Comparison of ENCODE assay signal across 14 mouse cellular contexts in genomic region chr15:100908817-100909216, GRCm38 (mm10). TPM values are rescaled to one million over a fixed set of nuclear protein-coding genes. Genes with fewer than 3 reads are reported as not detected.
DNase-seq lines count a peak whose midpoint lies in the region; ATAC-seq and TF ChIP-seq lines count a peak whose summit lies in the region.
"Had no signal": no experiment of that assay in that cellular context is flagged by ENCODE, and none has a peak within 500 bp of the region (broad histone marks: within the 10 kb centered on the region; RNA-seq: fewer than 3 reads in every experiment).

No protein-coding gene starts in this region.

- dilution Hi-C loops in CH12.LX (cut with MboI; ENCODE audit: extremely low pct_ligation_motif_present, extremely low pct_unique_long_range_greater_than_20kb, low sequenced_read_pairs) = no loop called here

- H3K27ac ChIP-seq in CH12.LX (ENCODE audit: insufficient read depth, low read depth) = no peak overlapping the region
- peak overlapping the region; percentile 80; the same call in 1 of the 2 replicates for H3K27ac ChIP-seq in forebrain, embryonic 13.5 days
- H3K27ac ChIP-seq in midbrain, embryonic 11.5 days (ENCODE audit: low read depth, low read length) = peak overlapping the region; percentile 82
- H3K27ac ChIP-seq: embryonic facial prominence, embryonic 15.5 days; gastrocnemius, adult 2 months; heart, embryonic 15.5 days had no signal

- H3K27me3 ChIP-seq in CH12.LX (replicated peaks) = peaks cover 17% of the 10 kb centered on the region
- no peaks in the 10 kb centered on the region for H3K27me3 ChIP-seq in forebrain, embryonic 13.5 days
- no peaks in the 10 kb centered on the region for H3K27me3 ChIP-seq in midbrain, embryonic 11.5 days (ENCODE audit: control insufficient read depth, insufficient read depth, low read length)
- H3K27me3 ChIP-seq: embryonic facial prominence, embryonic 15.5 days; heart, embryonic 15.5 days had no signal

- TF ChIP-seq EP300 in CH12.LX (IDR thresholded peaks at IDR 0.05; ENCODE audit: low read length) = no peak

- 0 out of 2 replicates have a peak overlapping the region, but pooled peaks have one; percentile 44 for H3K4me2 ChIP-seq in CH12.LX (ENCODE audit: insufficient read depth, low read depth, poor library complexity, severe bottlenecking)
- H3K4me2 ChIP-seq in forebrain, embryonic 13.5 days = no peak overlapping the region
- no peak overlapping the region for H3K4me2 ChIP-seq in midbrain, embryonic 11.5 days
- H3K4me2 ChIP-seq: embryonic facial prominence, embryonic 15.5 days; heart, embryonic 15.5 days had no signal

- no peaks in the 10 kb centered on the region for H3K36me3 ChIP-seq in CH12.LX (replicated peaks in 1 of 2; ENCODE audit: control insufficient read depth in 1 of 2, insufficient read depth in 1 of 2, low read length in 1 of 2)
- no peaks in the 10 kb centered on the region for H3K36me3 ChIP-seq in forebrain, embryonic 13.5 days (ENCODE audit: poor library complexity, severe bottlenecking)
- H3K36me3 ChIP-seq in midbrain, embryonic 11.5 days (ENCODE audit: control insufficient read depth, insufficient read depth, low read length) = no peaks in the 10 kb centered on the region
- H3K36me3 ChIP-seq: embryonic facial prominence, embryonic 15.5 days; heart, embryonic 15.5 days had no signal

- H3K9me3 ChIP-seq in CH12.LX (replicated peaks; ENCODE audit: low read length) = no peaks in the 10 kb centered on the region
- no peaks in the 10 kb centered on the region for H3K9me3 ChIP-seq in forebrain, embryonic 13.5 days (replicated peaks)
- H3K9me3 ChIP-seq in midbrain, embryonic 11.5 days (ENCODE audit: control insufficient read depth, low read length) = no peaks in the 10 kb centered on the region
- H3K9me3 ChIP-seq: embryonic facial prominence, embryonic 15.5 days; heart, embryonic 15.5 days had no signal

- TF ChIP-seq CTCF in CH12.LX (conservative IDR thresholded peaks at IDR 0.05 in 1 of 2, IDR thresholded peaks at IDR 0.05 in 1 of 2; ENCODE audit: low read depth in 2 of 2, low read length in 2 of 2) = no peak

- no peak for TF ChIP-seq POLR2A in CH12.LX (IDR thresholded peaks at IDR 0.05; ENCODE audit: low read depth, low read length)

- peaks cover 0 to 16% of the 10 kb centered on the region in 2 experiments; a peak in 2 of 4 replicates for H3K4me1 ChIP-seq in CH12.LX (ENCODE audit: control insufficient read depth in 1 of 2, insufficient read depth in 2 of 2)
- H3K4me1 ChIP-seq in forebrain, embryonic 13.5 days = peaks cover 36% of the 10 kb centered on the region
- peaks cover 18% of the 10 kb centered on the region for H3K4me1 ChIP-seq in midbrain, embryonic 11.5 days (ENCODE audit: control insufficient read depth, insufficient read depth, low read length)
- H3K4me1 ChIP-seq: heart, embryonic 15.5 days had no signal

- 31% methylated on average over 3 of the region's 3 CpGs for WGBS in forebrain, embryonic 13.5 days
- WGBS in midbrain, embryonic 11.5 days = 43% methylated on average over 3 of the region's 3 CpGs

- H3K9ac ChIP-seq in CH12.LX (ENCODE audit: insufficient read depth, low read depth) = no peak overlapping the region
- H3K9ac ChIP-seq in forebrain, embryonic 13.5 days = no peak overlapping the region
- H3K9ac ChIP-seq in midbrain, embryonic 11.5 days (ENCODE audit: low read length) = no peak overlapping the region
- H3K9ac ChIP-seq: embryonic facial prominence, embryonic 15.5 days; heart, embryonic 15.5 days; liver, postnatal 0 days had no signal

- no peak overlapping the region for H3K4me3 ChIP-seq in CH12.LX (replicated peaks in 1 of 3; ENCODE audit: low read depth in 2 of 3, low read length in 2 of 3, poor library complexity in 1 of 3)
- H3K4me3 ChIP-seq in forebrain, embryonic 13.5 days = no peak overlapping the region
- no peak overlapping the region for H3K4me3 ChIP-seq in midbrain, embryonic 11.5 days (ENCODE audit: low read depth, low read length)
- H3K4me3 ChIP-seq: embryonic facial prominence, embryonic 15.5 days; gastrocnemius, adult 2 months; heart, embryonic 15.5 days had no signal

- H3K79me2 ChIP-seq in CH12.LX (replicated peaks; ENCODE audit: control insufficient read depth, extremely low read depth, insufficient read depth, poor library complexity, severe bottlenecking) = no peaks in the 10 kb centered on the region

- in situ Hi-C loops in CH12.LX (cut with MboI; ENCODE audit: low pct_ligation_motif_present, low pct_unique_long_range_greater_than_20kb, low sequenced_read_pairs) = no loop called here

- no peak for DNase-seq in CH12.LX (ENCODE audit: extremely low read depth)
- DNase-seq in Muller cell, postnatal 12 days (ENCODE audit: inconsistent ontology term) = peak; percentile 11
- DNase-seq in midbrain, embryonic 11.5 days (ENCODE audit: low spot score, missing footprints) = no peak
- no peak for DNase-seq in urinary bladder, adult 18-20 months (ENCODE audit: low spot score in 2 of 2)
- no peak for DNase-seq in frontal cortex, postnatal 14 days (ENCODE audit: low spot score in 2 of 2)
- no peak for DNase-seq in urinary bladder, postnatal 36 days (ENCODE audit: low spot score in 2 of 2)
- DNase-seq: gastrocnemius, adult 2 months; kidney, adult 11 months; liver, postnatal 0 days; spleen, adult 18-20 months; thymus, adult 18-20 months had no signal

- ATAC-seq in forebrain, embryonic 13.5 days = no peak
- ATAC-seq in midbrain, embryonic 11.5 days (ENCODE audit: low FRiP score) = peak; percentile 54
- ATAC-seq: liver, postnatal 0 days had no signal

- no peak for TF ChIP-seq RAD21 in CH12.LX (IDR thresholded peaks at IDR 0.05; ENCODE audit: low read depth, low read length)

TF ChIP-seq in CH12.LX, 34 proteins besides CTCF, POLR2A, EP300 and RAD21:
- TF ChIP-seq JUN (IDR thresholded peaks at IDR 0.05; ENCODE audit: insufficient read depth, low read depth, low read length) (no peak), RCOR1 (conservative IDR thresholded peaks at IDR 0.05; ENCODE audit: low read depth, low read length) (no peak), MAZ (IDR thresholded peaks at IDR 0.05; ENCODE audit: low read depth, low read length) (no peak), NRF1 (IDR thresholded peaks at IDR 0.05; ENCODE audit: low read depth, low read length) (no peak), SIN3A (IDR thresholded peaks at IDR 0.05; ENCODE audit: low read length) (no peak), ELF1 (IDR thresholded peaks at IDR 0.05; ENCODE audit: low read depth, low read length) (no peak), UBTF (IDR thresholded peaks at IDR 0.05; ENCODE audit: low read depth, low read length) (no peak), IRF4 (IDR thresholded peaks at IDR 0.05; ENCODE audit: low read depth, low read length) (no peak), KAT2A (IDR thresholded peaks at IDR 0.05; ENCODE audit: insufficient replicate concordance, low read length) (no peak), ZNF384 (IDR thresholded peaks at IDR 0.05; ENCODE audit: low read depth, low read length) (no peak), MAX (IDR thresholded peaks at IDR 0.05; ENCODE audit: low read length) (no peak), GABPA (IDR thresholded peaks at IDR 0.05; ENCODE audit: insufficient replicate concordance, low read depth, low read length) (no peak), CHD2 (IDR thresholded peaks at IDR 0.05; ENCODE audit: low read length) (no peak), POLR2AphosphoS2 (IDR thresholded peaks at IDR 0.05; ENCODE audit: low read depth, low read length) (no peak), MAFK (IDR thresholded peaks at IDR 0.05; ENCODE audit: insufficient replicate concordance, low read length) (no peak), USF1 (IDR thresholded peaks at IDR 0.05; ENCODE audit: low read depth, low read length) (no peak), MEF2A (IDR thresholded peaks at IDR 0.05; ENCODE audit: borderline replicate concordance, low read depth, low read length) (no peak), ZC3H11A (IDR thresholded peaks at IDR 0.05; ENCODE audit: low read depth, low read length) (no peak), SMC3 (IDR thresholded peaks at IDR 0.05; ENCODE audit: low read depth, low read length) (no peak)
TF ChIP-seq in CH12.LX: peak in this region for 0.

RNA-seq across cellular contexts. Expression of gene Scn8a, which starts 39.2 kb away (rescaled TPM):
- total RNA-seq in CH12.LX (2012; rRNA removed) = 0.04 and 0.13 TPM in 2 replicates
- 0.09 and 0.15 TPM in 2 replicates for total RNA-seq in CH12.LX (2014; rRNA removed)
- 0.39 and 0.44 TPM in 2 replicates for polyA plus RNA-seq in CH12.LX (2012; ENCODE audit: insufficient read length, low read depth)
- polyA plus RNA-seq in forebrain, embryonic 13.5 days (2015; fragmentation: Nextera tagmentation; extraction: Ambion mirVana) = 13.3 and 17.1 TPM in 2 replicates
- 11.6 and 14.9 TPM in 2 replicates for polyA plus RNA-seq in midbrain, embryonic 11.5 days (2014; fragmentation: Nextera tagmentation; extraction: Ambion mirVana)
